Mouse (Mus musculus) forebrain, postnatal 0 days (tissue): ENCODE results near the gene Dlg1. TPM values are rescaled to one million over a fixed set of nuclear protein-coding genes. Genes with fewer than 3 reads are reported as not detected.

Experiments used
- ATAC-seq: fragments of 200-750 bp; cut with Nextera tagmentation; 2 replicates; pipeline ENCODE4 v1.8.0; 2017; ENCODE audit warnings: mild to moderate bottlenecking, moderate library complexity
- DNase-seq: peaks from one replicate; pipeline ENCODE4 v3.0.0-alpha.2; 2015
- H3K27ac ChIP-seq: fragments of 300-500 bp; sonication (generic); 2 replicates; pipeline ENCODE4 v1.5.1; 2014; ENCODE audit warnings: low read depth, mild to moderate bottlenecking, antibody characterized with exemption, low read length, moderate library complexity, mixed read lengths
- H3K27me3 ChIP-seq: fragments of 300-500 bp; sonication (generic); 2 replicates; pipeline ENCODE4 v1.6.1; 2014; ENCODE audit warnings: mild to moderate bottlenecking, low read length, mixed read lengths; ENCODE audit not compliant: insufficient read depth
- H3K36me3 ChIP-seq: fragments of 300-500 bp; sonication (generic); 2 replicates; pipeline ENCODE4 v1.6.1; 2014; ENCODE audit warnings: mild to moderate bottlenecking, moderate library complexity; ENCODE audit not compliant: insufficient read depth
- H3K4me1 ChIP-seq: fragments of 300-500 bp; sonication (generic); 2 replicates; pipeline ENCODE4 v1.6.1; 2014; ENCODE audit warnings: antibody characterized with exemption; ENCODE audit not compliant: insufficient read depth
- H3K4me2 ChIP-seq: fragments of 300-500 bp; sonication (generic); 2 replicates; pipeline ENCODE4 v1.6.1; 2014; ENCODE audit warnings: low read depth, mild to moderate bottlenecking, moderate library complexity
- H3K4me3 ChIP-seq: fragments of 300-500 bp; sonication (generic); 2 replicates; pipeline ENCODE4 v1.5.1; 2014; ENCODE audit warnings: low read depth, low read length, mixed read lengths
- H3K9ac ChIP-seq: fragments of 300-500 bp; sonication (generic); 2 replicates; pipeline ENCODE4 v1.6.1; 2014; ENCODE audit warnings: mild to moderate bottlenecking
- H3K9me3 ChIP-seq: fragments of 300-500 bp; sonication (generic); 2 replicates; pipeline ENCODE4 v1.6.1; 2016; ENCODE audit warnings: low read length
- CTCF ChIP-seq: sonication (generic); IDR thresholded peaks from 2 replicates; pipeline ENCODE4 v1.5.1; 2016; ENCODE audit warnings: antibody characterized with exemption, control low read depth, low read depth
- WGBS: fragments of 180-500 bp; shearing (Covaris S2); extraction: QIAGEN DNeasy Blood & Tissue Kit; methylation state at CpG from one replicate; pipeline ENCODE4 v1.1.7; 2014; 5-methylcytosine and 5-hydroxymethylcytosine counted together
- polyA plus RNA-seq: library from polyadenylated mRNA; unstranded; fragments of >200 nt; fragmentation: Nextera tagmentation; extraction: Ambion mirVana; gene quantifications from 2 replicates; pipeline ENCODE4 v1.2.1, GENCODE M21; 2015
- total RNA-seq: library from RNA; depleted of rRNA; stranded (reverse); fragments of >200 nt; gene quantifications from 2 replicates; pipeline ENCODE4 v1.2.3, GENCODE M21; 2014

The Dlg1 gene
- total and polyA plus RNA-seq, 2 experiments from 2014 or later = 11.3 to 37.7 TPM

GRCm38 (mm10) chr16:31790056-31790455 is 126.8 kb downstream of the Dlg1 start:
- Histone ChIP-seq H3K4me3 (no peak overlapping the region), H3K4me2 (no peak overlapping the region), H3K27ac (no peak overlapping the region), H3K4me1 (no peaks in the 10 kb centered on the region), H3K36me3 (peaks cover 16% of the 10 kb centered on the region), H3K9ac (no peak overlapping the region), H3K9me3 (no peaks in the 10 kb centered on the region), H3K27me3 (no peaks in the 10 kb centered on the region)
- no peak for DNase-seq
- no peak for TF ChIP-seq CTCF
- 92% methylated on average over 9 of the region's 9 CpGs for WGBS
- no peak for ATAC-seq

DNA sequence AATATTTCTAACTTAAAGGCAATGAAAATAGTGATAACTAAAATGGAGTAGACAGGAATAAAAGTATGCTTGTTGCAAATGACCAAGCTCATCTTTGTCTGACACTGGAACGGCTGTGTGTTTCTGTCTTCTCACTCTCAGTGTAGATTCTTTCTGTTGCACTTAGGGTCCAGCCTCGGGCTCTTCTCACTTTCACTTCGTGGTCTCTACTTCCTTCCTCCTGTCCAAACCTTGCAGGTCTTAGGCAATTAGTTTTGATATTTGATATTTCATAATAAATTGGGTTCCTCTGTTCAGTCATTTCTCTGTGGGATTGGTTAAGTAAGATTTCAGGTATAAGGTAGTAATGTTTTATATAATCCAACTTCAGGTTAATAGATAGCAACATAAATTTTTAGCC is 140.4 kb downstream of the Dlg1 start:
- 89% methylated on average over 3 of the region's 3 CpGs for WGBS
- H3K4me2 ChIP-seq = no peak overlapping the region
- TF ChIP-seq CTCF = no peak
- H3K9ac ChIP-seq = no peak overlapping the region
- peaks cover 12% of the 10 kb centered on the region for H3K36me3 ChIP-seq
- no peaks in the 10 kb centered on the region for H3K9me3 ChIP-seq
- H3K27ac ChIP-seq = no peak overlapping the region
- no peak overlapping the region for H3K4me3 ChIP-seq
- ATAC-seq (no peak), DNase-seq (no peak)
- H3K4me1 ChIP-seq = no peaks in the 10 kb centered on the region
- H3K27me3 ChIP-seq = no peaks in the 10 kb centered on the region

DNA sequence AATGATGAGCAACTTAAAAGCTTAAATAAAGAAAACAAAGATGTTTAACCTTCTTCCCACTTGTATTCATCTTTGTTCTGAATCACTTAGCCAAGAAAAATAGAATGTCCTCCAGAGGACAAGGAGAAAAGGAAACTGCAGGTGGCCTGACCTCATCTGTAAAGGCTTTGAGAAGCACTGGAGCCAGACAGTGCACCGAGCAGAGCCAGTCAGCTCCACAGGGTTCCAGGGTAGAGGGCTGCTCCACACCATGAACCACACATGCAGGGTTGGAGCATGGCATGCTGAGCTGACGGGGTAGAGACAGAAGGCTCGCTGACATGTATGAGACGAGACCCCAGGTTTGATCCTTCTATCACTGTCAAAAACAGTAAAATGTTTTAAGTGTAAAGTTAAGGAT is 162.8 kb downstream of the Dlg1 start:
- DNase-seq (no peak), ATAC-seq (no peak)
- no peak overlapping the region for H3K27ac ChIP-seq
- no peaks in the 10 kb centered on the region for H3K36me3 ChIP-seq
- H3K4me2 ChIP-seq = no peak overlapping the region
- 22% methylated on average over 4 of the region's 4 CpGs for WGBS
- H3K27me3 ChIP-seq = no peaks in the 10 kb centered on the region
- TF ChIP-seq CTCF = no peak
- no peaks in the 10 kb centered on the region for H3K4me1 ChIP-seq
- H3K9me3 ChIP-seq = no peaks in the 10 kb centered on the region
- H3K9ac ChIP-seq = no peak overlapping the region
- no peak overlapping the region for H3K4me3 ChIP-seq

DNA sequence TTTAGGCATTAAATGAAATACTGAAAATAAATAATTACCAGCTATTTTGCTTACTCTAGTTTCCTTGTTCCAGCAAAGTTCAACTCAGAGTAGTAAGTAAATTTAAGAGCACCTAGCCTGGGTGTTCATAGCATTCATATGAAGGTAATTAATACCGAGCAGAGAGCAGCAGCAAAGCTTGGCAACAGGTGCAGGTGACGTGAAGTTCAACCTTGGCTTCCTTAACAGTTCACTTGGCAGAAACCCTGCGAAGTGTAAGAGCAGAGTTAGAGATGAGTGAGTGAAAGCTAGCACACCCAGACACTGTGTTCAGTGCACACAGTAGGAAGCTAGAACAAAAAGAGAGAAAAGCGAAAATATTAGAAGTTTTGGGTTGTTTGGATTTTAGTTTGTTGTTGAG is 167.5 kb downstream of the Dlg1 start:
- Histone ChIP-seq H3K4me1 (no peaks in the 10 kb centered on the region), H3K9ac (no peak overlapping the region), H3K4me2 (no peak overlapping the region), H3K4me3 (no peak overlapping the region), H3K9me3 (no peaks in the 10 kb centered on the region), H3K27ac (no peak overlapping the region), H3K36me3 (no peaks in the 10 kb centered on the region), H3K27me3 (no peaks in the 10 kb centered on the region)
- 86% methylated on average over 4 of the region's 4 CpGs for whole genome bisulfite sequencing
- DNase-seq (no peak), ATAC-seq (no peak)
- TF ChIP-seq CTCF = no peak

- no peaks in the 10 kb centered on the region for H3K4me1 ChIP-seq
- no peaks in the 10 kb centered on the region for H3K9me3 ChIP-seq
- no peak overlapping the region for H3K4me3 ChIP-seq
- no peaks in the 10 kb centered on the region for H3K27me3 ChIP-seq
- TF ChIP-seq CTCF = no peak
- no peak overlapping the region for H3K9ac ChIP-seq
- no peak overlapping the region for H3K4me2 ChIP-seq
- ATAC-seq (no peak), DNase-seq (no peak)
- 93% methylated on average over 10 of the region's 10 CpGs for WGBS
- peaks cover 4% of the 10 kb centered on the region; the same call in 1 of the 2 replicates for H3K36me3 ChIP-seq
- no peak overlapping the region for H3K27ac ChIP-seq
These were observed 169.6 kb downstream of the Dlg1 start for GRCm38 (mm10) chr16:31832630-31833422.

DNA sequence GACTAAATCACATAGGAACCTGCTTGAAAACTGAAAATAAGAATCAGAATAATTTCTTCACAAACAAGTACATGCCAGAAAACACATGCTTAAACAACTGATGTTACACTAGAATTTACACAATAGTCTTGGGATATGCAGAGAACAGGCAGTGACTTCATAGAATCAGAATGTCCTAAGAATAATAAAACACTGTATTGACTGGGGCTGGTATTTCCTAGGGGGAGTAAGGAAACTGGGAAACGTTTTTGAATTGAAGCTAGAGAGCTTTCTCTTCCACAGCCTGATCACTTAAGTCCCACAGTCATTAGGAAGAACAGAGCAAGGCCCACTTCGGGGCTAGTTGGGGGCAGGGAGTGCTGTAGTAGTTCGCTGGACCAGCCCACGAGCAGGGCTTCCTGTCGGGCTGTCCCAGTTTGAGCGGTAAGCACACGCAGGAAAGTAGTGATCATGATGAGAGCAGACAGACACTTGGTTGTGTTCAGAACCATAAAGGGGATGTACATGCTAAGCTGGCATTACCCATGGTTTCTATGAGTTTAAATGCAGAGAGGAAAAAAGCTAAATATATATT is 170.9 kb downstream of the Dlg1 start:
- 48% methylated on average over 7 of the region's 7 CpGs for WGBS

DNA sequence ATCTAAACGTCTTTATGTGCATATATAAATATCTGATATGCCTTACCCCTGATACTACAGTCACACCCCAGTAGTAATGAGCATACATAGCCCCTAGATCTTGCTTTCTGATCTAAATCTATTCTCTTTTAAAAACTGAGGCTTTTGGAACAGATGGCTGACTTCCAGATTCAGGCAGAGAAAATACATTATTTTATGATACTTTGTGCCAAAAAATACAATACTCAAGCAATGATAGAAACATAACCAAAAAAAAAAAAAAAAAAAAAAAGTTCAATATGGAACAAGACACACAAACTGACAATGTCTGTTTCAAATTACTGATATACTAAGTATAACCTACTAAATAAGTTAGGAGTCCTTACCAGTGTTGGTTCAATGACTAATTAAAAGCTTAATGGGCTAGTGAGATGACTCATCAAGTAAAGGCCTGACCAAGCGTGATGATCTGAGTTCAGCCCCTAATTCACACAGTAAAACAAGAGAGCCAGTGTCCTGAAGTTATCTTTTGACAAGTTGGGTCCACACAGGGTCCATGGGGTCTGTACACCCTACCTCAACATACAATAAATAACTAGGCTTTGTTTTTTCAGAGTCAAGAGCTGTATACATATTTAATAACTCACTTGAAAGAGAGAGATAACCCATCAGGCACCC is 171.5 kb downstream of the Dlg1 start:
- no peak overlapping the region for H3K27ac ChIP-seq
- DNase-seq (no peak), ATAC-seq (no peak)
- peaks cover 4% of the 10 kb centered on the region; the same call in 1 of the 2 replicates for H3K36me3 ChIP-seq
- no peaks in the 10 kb centered on the region for H3K9me3 ChIP-seq
- WGBS = 50% methylated on average over 2 of the region's 2 CpGs
- no peak overlapping the region for H3K4me3 ChIP-seq
- TF ChIP-seq CTCF = no peak
- H3K27me3 ChIP-seq = no peaks in the 10 kb centered on the region
- H3K9ac ChIP-seq = no peak overlapping the region
- no peak overlapping the region for H3K4me2 ChIP-seq
- no peaks in the 10 kb centered on the region for H3K4me1 ChIP-seq

More for the DNA sequence above, 170.9 kb downstream of the Dlg1 start:
- H3K36me3 ChIP-seq = peaks cover 4% of the 10 kb centered on the region; the same call in 1 of the 2 replicates
- TF ChIP-seq CTCF = no peak
- H3K9me3 ChIP-seq = no peaks in the 10 kb centered on the region
- H3K9ac ChIP-seq = no peak overlapping the region
- ATAC-seq = no peak
- no peak overlapping the region for H3K27ac ChIP-seq
- no peaks in the 10 kb centered on the region for H3K4me1 ChIP-seq
- H3K27me3 ChIP-seq = no peaks in the 10 kb centered on the region
- H3K4me3 ChIP-seq = no peak overlapping the region
- H3K4me2 ChIP-seq = no peak overlapping the region
- DNase-seq = no peak
